Mouse (Mus musculus): ENCODE results near the gene Pbx1. TPM values are rescaled to one million over a fixed set of nuclear protein-coding genes. Genes with fewer than 3 reads are reported as not detected.
A peak's percentile ranks its signal among the peaks of the same experiment; 100 is the strongest.

Gene Pbx1
- polyA plus RNA-seq, 1 experiment from 2014 or later, result 22.1 TPM

GRCm38 (mm10) chr1:168283421-168283820 is 148.6 kb downstream of the Pbx1 start:
- H3K4me3 ChIP-seq, result no peak overlapping the region
- H3K27ac ChIP-seq, result peak overlapping the region; percentile 38; the same call in 1 of the 2 replicates
- H3K9ac ChIP-seq, result no peak overlapping the region
- H3K9me3 ChIP-seq (replicated peaks), result no peaks in the 10 kb centered on the region
- H3K4me1 ChIP-seq (replicated peaks), result peaks cover 60% of the 10 kb centered on the region
- 0 out of 2 replicates have a peak overlapping the region, but pooled peaks have one; percentile 15 for H3K4me2 ChIP-seq
- no peak for ATAC-seq (replicated peaks; ENCODE audit: insufficient number of reproducible peaks, insufficient read depth, low FRiP score, low read depth)
- H3K27me3 ChIP-seq, result no peaks in the 10 kb centered on the region
- 56% methylated on average over 2 of the region's 2 CpGs for WGBS
- no peaks in the 10 kb centered on the region for H3K36me3 ChIP-seq

GRCm38 (mm10) chr1:168275678-168276077 is 156.4 kb downstream of the Pbx1 start:
- Histone ChIP-seq H3K9ac (no peak overlapping the region), H3K27me3 (no peaks in the 10 kb centered on the region), H3K27ac (no peak overlapping the region), H3K9me3 (replicated peaks) (no peaks in the 10 kb centered on the region), H3K4me2 (no peak overlapping the region), H3K4me1 (replicated peaks) (peaks cover 7% of the 10 kb centered on the region; the same call in 1 of the 2 replicates), H3K4me3 (no peak overlapping the region), H3K36me3 (no peaks in the 10 kb centered on the region)
- no peak for ATAC-seq (replicated peaks; ENCODE audit: insufficient number of reproducible peaks, insufficient read depth, low FRiP score, low read depth)
- 90% methylated on average over 5 of the region's 5 CpGs for WGBS

DNA sequence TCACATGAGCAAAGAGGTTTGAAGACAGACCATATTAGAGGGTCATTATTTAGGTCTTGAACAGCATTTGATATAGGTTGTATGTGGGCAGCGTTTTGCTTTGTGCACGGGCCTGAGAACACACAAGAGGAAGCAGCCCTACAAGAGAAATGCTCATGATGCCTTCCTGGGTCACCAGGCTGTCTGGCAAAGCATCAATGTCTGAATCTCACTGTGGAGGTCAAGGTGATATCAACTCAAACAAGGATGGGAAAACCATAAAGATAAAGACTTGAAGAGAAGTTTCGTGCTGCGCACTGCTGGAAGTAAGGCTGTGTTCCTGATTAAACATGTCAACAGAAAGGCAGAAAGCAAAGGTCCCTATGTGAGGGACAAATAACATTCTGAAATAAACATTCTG is 157.8 kb downstream of the Pbx1 start:
- no peaks in the 10 kb centered on the region for H3K9me3 ChIP-seq (replicated peaks)
- H3K4me2 ChIP-seq, result no peak overlapping the region
- no peak overlapping the region for H3K4me3 ChIP-seq
- no peaks in the 10 kb centered on the region for H3K36me3 ChIP-seq
- no peak for ATAC-seq (replicated peaks; ENCODE audit: insufficient number of reproducible peaks, insufficient read depth, low FRiP score, low read depth)
- peaks cover 13% of the 10 kb centered on the region for H3K4me1 ChIP-seq (replicated peaks)
- no peaks in the 10 kb centered on the region for H3K27me3 ChIP-seq
- 84% methylated on average over 4 of the region's 4 CpGs for WGBS
- no peak overlapping the region for H3K9ac ChIP-seq
- no peak overlapping the region for H3K27ac ChIP-seq

DNA sequence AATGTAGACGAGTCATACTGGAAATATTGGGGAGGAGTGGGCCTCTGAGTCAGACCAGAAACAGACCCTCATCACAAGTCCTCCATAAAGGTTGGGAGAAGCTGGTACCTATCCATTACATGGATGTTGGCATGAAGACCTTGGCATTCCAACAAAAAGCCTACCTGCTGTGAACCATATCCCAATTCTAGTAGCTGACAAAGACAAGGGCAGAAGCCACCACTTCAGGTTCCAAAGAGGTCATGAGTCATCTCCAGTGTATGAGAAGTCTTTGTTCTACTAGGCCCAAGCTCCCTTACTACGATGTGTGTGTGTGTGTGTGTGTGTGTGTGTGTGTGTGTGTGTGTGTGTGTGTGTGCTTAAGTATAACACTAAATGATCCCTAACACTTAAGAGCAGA is 160.0 kb downstream of the Pbx1 start:
- H3K36me3 ChIP-seq, result no peaks in the 10 kb centered on the region
- ATAC-seq (replicated peaks; ENCODE audit: insufficient number of reproducible peaks, insufficient read depth, low FRiP score, low read depth), result no peak
- 88% methylated on average over 2 of the region's 2 CpGs for WGBS
- H3K9ac ChIP-seq, result no peak overlapping the region
- no peak overlapping the region for H3K4me3 ChIP-seq
- no peak overlapping the region for H3K27ac ChIP-seq
- no peaks in the 10 kb centered on the region for H3K9me3 ChIP-seq (replicated peaks)
- H3K4me1 ChIP-seq (replicated peaks), result peaks cover 29% of the 10 kb centered on the region
- H3K4me2 ChIP-seq, result no peak overlapping the region
- H3K27me3 ChIP-seq, result no peaks in the 10 kb centered on the region

DNA sequence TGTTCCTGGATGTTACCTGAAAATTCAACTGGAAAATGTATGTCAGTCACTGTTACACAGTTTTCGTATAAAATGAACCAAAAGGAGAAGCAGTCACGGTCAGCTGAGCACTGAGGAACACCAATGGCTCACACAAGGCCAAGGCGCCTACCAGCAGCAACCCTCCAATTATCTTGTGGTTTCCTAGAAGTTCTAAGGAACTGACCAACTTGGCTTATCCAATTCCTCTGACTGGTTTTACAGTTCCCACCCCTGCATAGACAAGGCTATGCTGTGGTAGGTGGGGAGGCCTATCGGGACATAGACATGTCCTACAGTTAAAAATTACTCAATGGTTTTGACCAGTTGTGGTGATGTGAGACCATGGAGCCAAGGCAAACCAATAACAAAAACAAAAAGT is 160.9 kb downstream of the Pbx1 start:
- H3K27me3 ChIP-seq, result no peaks in the 10 kb centered on the region
- no peaks in the 10 kb centered on the region for H3K36me3 ChIP-seq

DNA sequence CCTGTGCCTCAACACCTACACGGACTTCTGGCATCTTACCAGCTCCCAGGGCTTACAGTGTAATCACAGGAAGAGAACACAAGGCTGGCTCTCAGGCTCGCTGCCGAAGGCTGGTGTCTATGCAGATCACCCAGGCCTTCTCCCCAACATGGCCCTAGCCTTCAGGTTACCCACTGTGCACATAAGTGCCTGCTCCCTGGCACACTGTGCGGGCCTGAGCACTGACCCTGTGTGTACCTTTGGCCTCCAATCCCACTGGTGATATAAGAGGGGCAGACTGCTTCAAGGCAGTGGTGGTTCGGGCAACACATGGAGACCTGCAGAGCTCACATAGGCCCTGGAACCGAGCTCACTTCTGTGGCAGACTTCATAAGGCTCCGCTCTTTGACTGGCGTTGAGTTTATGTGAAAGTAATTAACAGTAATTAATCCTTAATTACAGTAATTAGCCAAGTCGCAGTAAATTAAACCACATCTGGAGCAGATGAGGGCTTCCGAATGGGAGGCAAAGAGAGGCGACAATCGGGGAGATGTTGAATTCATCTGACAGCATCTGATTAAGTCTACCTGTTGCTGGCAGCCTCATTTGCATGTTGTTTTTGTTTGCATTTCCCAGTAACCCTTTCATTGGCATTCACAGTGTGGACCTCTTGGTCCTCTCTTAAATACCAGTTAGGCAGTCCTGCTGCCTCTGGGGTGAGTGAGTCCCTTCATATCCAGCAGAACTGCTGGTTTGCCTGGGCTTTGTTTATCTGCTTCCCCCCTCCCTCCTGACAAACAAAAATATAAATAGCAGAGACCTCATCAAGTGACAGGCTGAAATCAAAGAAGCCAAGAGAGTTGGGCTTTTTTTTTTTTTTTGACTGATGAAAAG is 163.1 kb downstream of the Pbx1 start:
- no peak overlapping the region for H3K9ac ChIP-seq
- ATAC-seq (replicated peaks; ENCODE audit: insufficient number of reproducible peaks, insufficient read depth, low FRiP score, low read depth), result peak; percentile 56; the same call in 1 of the 2 replicates
- 62% methylated on average over 12 of the region's 12 CpGs for WGBS

More for the DNA sequence above, 160.9 kb downstream of the Pbx1 start:
- no peaks in the 10 kb centered on the region for H3K9me3 ChIP-seq (replicated peaks)
- H3K4me3 ChIP-seq, result no peak overlapping the region
- no peak overlapping the region for H3K4me2 ChIP-seq
- no peak overlapping the region for H3K27ac ChIP-seq
- no peak overlapping the region for H3K9ac ChIP-seq
- 89% methylated on average over 4 of the region's 4 CpGs for WGBS
- H3K4me1 ChIP-seq (replicated peaks), result peaks cover 29% of the 10 kb centered on the region
- no peak for ATAC-seq (replicated peaks; ENCODE audit: insufficient number of reproducible peaks, insufficient read depth, low FRiP score, low read depth)

GRCm38 (mm10) chr1:168268224-168268623 is 163.8 kb downstream of the Pbx1 start:
- H3K27ac ChIP-seq, result peak overlapping the region; percentile 72
- ATAC-seq (replicated peaks; ENCODE audit: insufficient number of reproducible peaks, insufficient read depth, low FRiP score, low read depth), result no peak
- H3K4me2 ChIP-seq, result peak overlapping the region; percentile 37; the same call in 1 of the 2 replicates
- no peaks in the 10 kb centered on the region for H3K36me3 ChIP-seq
- no peak overlapping the region for H3K4me3 ChIP-seq
- H3K4me1 ChIP-seq (replicated peaks), result peaks cover 41% of the 10 kb centered on the region
- WGBS, result 51% methylated on average over 4 of the region's 4 CpGs
- no peak overlapping the region for H3K9ac ChIP-seq
- H3K27me3 ChIP-seq, result no peaks in the 10 kb centered on the region
- no peaks in the 10 kb centered on the region for H3K9me3 ChIP-seq (replicated peaks)

More for the DNA sequence above, 163.1 kb downstream of the Pbx1 start:
- H3K9me3 ChIP-seq (replicated peaks), result no peaks in the 10 kb centered on the region
- peak overlapping the region; percentile 72 for H3K27ac ChIP-seq
- H3K27me3 ChIP-seq, result no peaks in the 10 kb centered on the region
- H3K4me1 ChIP-seq (replicated peaks), result peaks cover 41% of the 10 kb centered on the region
- H3K36me3 ChIP-seq, result no peaks in the 10 kb centered on the region
- peak overlapping the region; percentile 37 for H3K4me2 ChIP-seq
- no peak overlapping the region for H3K4me3 ChIP-seq

GRCm38 (mm10) chr1:168265594-168266390 is 166.3 kb downstream of the Pbx1 start:
- Histone ChIP-seq H3K4me3 (no peak overlapping the region), H3K36me3 (no peaks in the 10 kb centered on the region), H3K27ac (no peak overlapping the region), H3K9me3 (replicated peaks) (no peaks in the 10 kb centered on the region), H3K27me3 (no peaks in the 10 kb centered on the region), H3K4me1 (replicated peaks) (peaks cover 37% of the 10 kb centered on the region), H3K4me2 (no peak overlapping the region), H3K9ac (no peak overlapping the region)
- 68% methylated on average over 12 of the region's 12 CpGs for WGBS
- ATAC-seq (replicated peaks; ENCODE audit: insufficient number of reproducible peaks, insufficient read depth, low FRiP score, low read depth), result peak; percentile 50; the same call in 1 of the 2 replicates

- no peaks in the 10 kb centered on the region for H3K36me3 ChIP-seq
- no peak overlapping the region for H3K4me3 ChIP-seq
- H3K27me3 ChIP-seq, result no peaks in the 10 kb centered on the region
- H3K4me2 ChIP-seq, result no peak overlapping the region
- no peaks in the 10 kb centered on the region for H3K9me3 ChIP-seq (replicated peaks)
- H3K27ac ChIP-seq, result no peak overlapping the region
- no peak for ATAC-seq (replicated peaks; ENCODE audit: insufficient number of reproducible peaks, insufficient read depth, low FRiP score, low read depth)
- peaks cover 37% of the 10 kb centered on the region for H3K4me1 ChIP-seq (replicated peaks)
- H3K9ac ChIP-seq, result no peak overlapping the region
- WGBS, result 89% methylated on average over 5 of the region's 5 CpGs
Observed at GRCm38 (mm10) chr1:168265090-168265489, 167.0 kb downstream of the Pbx1 start.

- peaks cover 4% of the 10 kb centered on the region for H3K4me1 ChIP-seq (replicated peaks)
- H3K4me2 ChIP-seq, result no peak overlapping the region
- no peaks in the 10 kb centered on the region for H3K36me3 ChIP-seq
- no peaks in the 10 kb centered on the region for H3K27me3 ChIP-seq
- WGBS, result 85% methylated on average over 3 of the region's 3 CpGs
- H3K4me3 ChIP-seq, result no peak overlapping the region
- no peak overlapping the region for H3K27ac ChIP-seq
- H3K9ac ChIP-seq, result no peak overlapping the region
- H3K9me3 ChIP-seq (replicated peaks), result no peaks in the 10 kb centered on the region
- no peak for ATAC-seq (replicated peaks; ENCODE audit: insufficient number of reproducible peaks, insufficient read depth, low FRiP score, low read depth)
Observed at GRCm38 (mm10) chr1:168260391-168260790, 171.7 kb downstream of the Pbx1 start.

GRCm38 (mm10) chr1:168258856-168259255 is 173.2 kb downstream of the Pbx1 start:
- ATAC-seq (replicated peaks; ENCODE audit: insufficient number of reproducible peaks, insufficient read depth, low FRiP score, low read depth), result no peak
- no peaks in the 10 kb centered on the region for H3K9me3 ChIP-seq (replicated peaks)
- no peaks in the 10 kb centered on the region for H3K27me3 ChIP-seq
- no peak overlapping the region for H3K9ac ChIP-seq
- WGBS, result 88% methylated on average over 7 of the region's 7 CpGs
- no peaks in the 10 kb centered on the region for H3K36me3 ChIP-seq
- no peak overlapping the region for H3K4me2 ChIP-seq
- H3K27ac ChIP-seq, result no peak overlapping the region
- no peaks in the 10 kb centered on the region for H3K4me1 ChIP-seq (replicated peaks)
- no peak overlapping the region for H3K4me3 ChIP-seq

All from heart, embryonic 15.5 days (tissue).